Mouse (Mus musculus) liver, embryonic 13.5 days (tissue): Measurements from ENCODE around the gene Tspo. TPM values are rescaled to one million over a fixed set of nuclear protein-coding genes. Genes with fewer than 3 reads are reported as not detected.

ENCODE experiments used
- ATAC-seq: fragments of 200-750 bp; cut with Nextera tagmentation; 2 replicates; pipeline ENCODE4 v1.8.0; 2017; ENCODE audit warnings: low read depth, mild to moderate bottlenecking, moderate number of reproducible peaks, moderate library complexity
- DNase-seq: peaks from one replicate; pipeline ENCODE4 v3.0.0; 2022
- H3K27ac ChIP-seq: fragments of 300-500 bp; sonication (generic); 2 replicates; pipeline ENCODE4 v1.5.1; 2015; ENCODE audit warnings: moderate library complexity, mild to moderate bottlenecking, inconsistent platforms
- H3K27me3 ChIP-seq: fragments of 300-500 bp; sonication (generic); 2 replicates; pipeline ENCODE4 v1.6.1; 2015; ENCODE audit warnings: mild to moderate bottlenecking, inconsistent platforms
- H3K36me3 ChIP-seq: fragments of 300-500 bp; sonication (generic); 2 replicates; pipeline ENCODE4 v1.6.1; 2015; ENCODE audit warnings: mild to moderate bottlenecking, inconsistent platforms
- H3K4me1 ChIP-seq: fragments of 300-500 bp; sonication (generic); replicated peaks from 2 replicates; pipeline ENCODE4 v1.6.1; 2015; ENCODE audit warnings: inconsistent platforms
- H3K4me2 ChIP-seq: fragments of 300-500 bp; sonication (generic); 2 replicates; pipeline ENCODE4 v1.6.1; 2015; ENCODE audit warnings: inconsistent platforms, mild to moderate bottlenecking, moderate library complexity
- H3K4me3 ChIP-seq: fragments of 300-500 bp; sonication (generic); replicated peaks from 2 replicates; pipeline ENCODE4 v1.5.1; 2015; ENCODE audit warnings: mild to moderate bottlenecking, inconsistent platforms
- H3K9ac ChIP-seq: fragments of 300-500 bp; sonication (generic); 2 replicates; pipeline ENCODE4 v1.6.1; 2015; ENCODE audit warnings: mild to moderate bottlenecking, inconsistent platforms
- H3K9me3 ChIP-seq: fragments of 300-500 bp; sonication (generic); replicated peaks from 2 replicates; pipeline ENCODE4 v1.6.1; 2016; ENCODE audit warnings: inconsistent platforms
- WGBS: fragments of 180-500 bp; shearing (Covaris S2); methylation state at CpG from one replicate; pipeline ENCODE4 v1.1.7; 2015; ENCODE audit not compliant: insufficient replicate concordance; 5-methylcytosine and 5-hydroxymethylcytosine counted together
- microRNA-seq: library from miRNA; unstranded; fragments of <30 nt; microRNA quantifications from one replicate; pipeline ENCODE4, GENCODE M21; 2016
- polyA plus RNA-seq: library from polyadenylated mRNA; unstranded; fragments of >200 nt; fragmentation: Nextera tagmentation; extraction: Ambion mirVana; gene quantifications from 2 replicates; pipeline ENCODE4 v1.2.1, GENCODE M21; 2015

Tspo gene
- polyA plus RNA-seq, 1 experiment from 2014 or later = 227 TPM

- H3K4me1 ChIP-seq = peaks cover 62% of the 10 kb centered on the region
- no peaks in the 10 kb centered on the region for H3K27me3 ChIP-seq
- H3K27ac ChIP-seq = peak overlapping the region; percentile 25
- ATAC-seq (no peak), DNase-seq (no peak)
- H3K4me3 ChIP-seq = no peak overlapping the region
- no peaks in the 10 kb centered on the region for H3K36me3 ChIP-seq
- no peaks in the 10 kb centered on the region for H3K9me3 ChIP-seq
- H3K4me2 ChIP-seq = no peak overlapping the region
- WGBS = 61% methylated on average over 13 of the region's 13 CpGs
- H3K9ac ChIP-seq = no peak overlapping the region
Measured at GRCm38 (mm10) chr15:83602372-83603045, 39.1 kb downstream of the Tspo start.

GRCm38 (mm10) chr15:83603046-83603396 lies 39.6 kb downstream of the Tspo start:
- H3K9me3 ChIP-seq = no peaks in the 10 kb centered on the region
- H3K4me2 ChIP-seq = no peak overlapping the region
- H3K27ac ChIP-seq = peak overlapping the region; percentile 25
- WGBS = 76% methylated on average over 1 of the region's 1 CpGs
- no peak overlapping the region for H3K9ac ChIP-seq
- no peak overlapping the region for H3K4me3 ChIP-seq
- peaks cover 62% of the 10 kb centered on the region for H3K4me1 ChIP-seq
- ATAC-seq = no peak
- H3K27me3 ChIP-seq = no peaks in the 10 kb centered on the region
- no peaks in the 10 kb centered on the region for H3K36me3 ChIP-seq
- no peak for DNase-seq

- 85% methylated on average over 7 of the region's 7 CpGs for WGBS
- DNase-seq = no peak
Measured at GRCm38 (mm10) chr15:83603426-83603825, 40.0 kb downstream of the Tspo start.

GRCm38 (mm10) chr15:83606216-83606615 lies 42.8 kb downstream of the Tspo start:
- Histone ChIP-seq H3K27ac (peak overlapping the region; percentile 71), H3K27me3 (no peaks in the 10 kb centered on the region; the same call in 1 of the 2 replicates), H3K9ac (0 out of 2 replicates have a peak overlapping the region, but pooled peaks have one; percentile 9), H3K4me2 (0 out of 2 replicates have a peak overlapping the region, but pooled peaks have one; percentile 42), H3K36me3 (no peaks in the 10 kb centered on the region), H3K4me1 (peaks cover 46% of the 10 kb centered on the region), H3K4me3 (no peak overlapping the region), H3K9me3 (no peaks in the 10 kb centered on the region)
- DNase-seq (no peak), ATAC-seq (peak; percentile 27; the same call in 1 of the 2 replicates)
- 82% methylated on average over 11 of the region's 11 CpGs for WGBS

More at GRCm38 (mm10) chr15:83603426-83603825, 40.0 kb downstream of the Tspo start:
- no peak for ATAC-seq
- no peak overlapping the region for H3K9ac ChIP-seq
- no peak overlapping the region for H3K4me3 ChIP-seq
- peaks cover 62% of the 10 kb centered on the region for H3K4me1 ChIP-seq
- no peaks in the 10 kb centered on the region for H3K36me3 ChIP-seq
- H3K4me2 ChIP-seq = no peak overlapping the region
- no peaks in the 10 kb centered on the region for H3K27me3 ChIP-seq
- H3K27ac ChIP-seq = peak overlapping the region; percentile 15; the same call in 1 of the 2 replicates
- H3K9me3 ChIP-seq = no peaks in the 10 kb centered on the region

- peak overlapping the region; percentile 71 for H3K27ac ChIP-seq
- peak overlapping the region; percentile 53 for H3K9ac ChIP-seq
- 63% methylated on average over 8 of the region's 8 CpGs for WGBS
- ATAC-seq = peak; percentile 89
- H3K9me3 ChIP-seq = no peaks in the 10 kb centered on the region
- H3K4me1 ChIP-seq = peaks cover 41% of the 10 kb centered on the region
- 0 out of 2 replicates have a peak overlapping the region, but pooled peaks have one; percentile 2 for H3K4me3 ChIP-seq
- H3K27me3 ChIP-seq = no peaks in the 10 kb centered on the region; the same call in 1 of the 2 replicates
- DNase-seq = peak; percentile 49
- H3K36me3 ChIP-seq = no peaks in the 10 kb centered on the region
- H3K4me2 ChIP-seq = peak overlapping the region; percentile 42
Measured at GRCm38 (mm10) chr15:83606700-83607099, 43.3 kb downstream of the Tspo start.

GRCm38 (mm10) chr15:83607115-83607802 lies 43.9 kb downstream of the Tspo start:
- peak overlapping the region; percentile 71 for H3K27ac ChIP-seq
- DNase-seq (peak; percentile 68), ATAC-seq (peak; percentile 68)
- 0 out of 2 replicates have a peak overlapping the region, but pooled peaks have one; percentile 2 for H3K4me3 ChIP-seq
- H3K36me3 ChIP-seq = no peaks in the 10 kb centered on the region
- H3K9me3 ChIP-seq = no peaks in the 10 kb centered on the region
- H3K27me3 ChIP-seq = no peaks in the 10 kb centered on the region; the same call in 1 of the 2 replicates
- H3K4me2 ChIP-seq = peak overlapping the region; percentile 42
- WGBS = 39% methylated on average over 15 of the region's 15 CpGs
- H3K9ac ChIP-seq = peak overlapping the region; percentile 53
- peaks cover 38% of the 10 kb centered on the region for H3K4me1 ChIP-seq

- H3K9ac ChIP-seq = no peak overlapping the region
- H3K27me3 ChIP-seq = no peaks in the 10 kb centered on the region
- H3K27ac ChIP-seq = no peak overlapping the region
- DNase-seq (no peak), ATAC-seq (no peak)
- H3K4me3 ChIP-seq = no peak overlapping the region
- H3K9me3 ChIP-seq = no peaks in the 10 kb centered on the region
- H3K36me3 ChIP-seq = no peaks in the 10 kb centered on the region
- 73% methylated on average over 3 of the region's 3 CpGs for WGBS
- H3K4me1 ChIP-seq = no peaks in the 10 kb centered on the region
- no peak overlapping the region for H3K4me2 ChIP-seq
Measured at GRCm38 (mm10) chr15:83615245-83615644, 51.9 kb downstream of the Tspo start.

Small RNA genes lying within 50 kb of the gene (microRNA-seq; reads per million reads assigned to microRNA genes)
- gene Gm24575 = not detected

Other genes starting within 250 kb of the Tspo start
- gene Arfgap3, start 213.3 kb upstream of the Tspo start, polyA plus RNA-seq = 15.2 and 16.2 TPM in 2 replicates
- gene Pacsin2, start 99.0 kb upstream of the Tspo start, polyA plus RNA-seq = 45.0 and 58.2 TPM in 2 replicates
- 7.2 and 7.4 TPM in 2 replicates for gene Ttll1, start 52.7 kb upstream of the Tspo start, polyA plus RNA-seq
- gene Bik, start 36.7 kb upstream of the Tspo start, polyA plus RNA-seq = 1.1 and 1.5 TPM in 2 replicates
- gene Mcat, start 195 bp downstream of the Tspo start, polyA plus RNA-seq = 18.1 and 21.0 TPM in 2 replicates
- 47.2 and 53.2 TPM in 2 replicates for gene Ttll12, start 31.6 kb downstream of the Tspo start, polyA plus RNA-seq
- 0.16 and 0.22 TPM in 2 replicates for gene Scube1, start 161.4 kb downstream of the Tspo start, polyA plus RNA-seq
- gene Mpped1, start 215.9 kb downstream of the Tspo start, polyA plus RNA-seq = 0.03 and 0.05 TPM in 2 replicates